Mouse (Mus musculus) splenic B cell, adult 2 months (primary cell): ENCODE measurements at regions not wholly inside any gene's neighbourhood (a gene's known extent, or its start where the extent isn't known, plus 50 kb on each side); places are given as distances from the start of the nearest gene placed in this dataset.

Experiments
- DNase-seq: peaks from one replicate; pipeline ENCODE4 v3.0.0-alpha.2; 2011; ENCODE audit warnings: low read depth, low spot score
- H3K27me3 ChIP-seq: 2 replicates; pipeline ENCODE4 v1.6.1; 2012; ENCODE audit warnings: mild to moderate bottlenecking, low read length, moderate library complexity, mixed read lengths; ENCODE audit not compliant: control insufficient read depth, poor library complexity, insufficient read depth, severe bottlenecking
- H3K36me3 ChIP-seq: 2 replicates; pipeline ENCODE4 v1.6.1; 2012; ENCODE audit warnings: mild to moderate bottlenecking, low read length, moderate library complexity, mixed read lengths; ENCODE audit not compliant: control insufficient read depth, poor library complexity, insufficient read depth, severe bottlenecking

DNA sequence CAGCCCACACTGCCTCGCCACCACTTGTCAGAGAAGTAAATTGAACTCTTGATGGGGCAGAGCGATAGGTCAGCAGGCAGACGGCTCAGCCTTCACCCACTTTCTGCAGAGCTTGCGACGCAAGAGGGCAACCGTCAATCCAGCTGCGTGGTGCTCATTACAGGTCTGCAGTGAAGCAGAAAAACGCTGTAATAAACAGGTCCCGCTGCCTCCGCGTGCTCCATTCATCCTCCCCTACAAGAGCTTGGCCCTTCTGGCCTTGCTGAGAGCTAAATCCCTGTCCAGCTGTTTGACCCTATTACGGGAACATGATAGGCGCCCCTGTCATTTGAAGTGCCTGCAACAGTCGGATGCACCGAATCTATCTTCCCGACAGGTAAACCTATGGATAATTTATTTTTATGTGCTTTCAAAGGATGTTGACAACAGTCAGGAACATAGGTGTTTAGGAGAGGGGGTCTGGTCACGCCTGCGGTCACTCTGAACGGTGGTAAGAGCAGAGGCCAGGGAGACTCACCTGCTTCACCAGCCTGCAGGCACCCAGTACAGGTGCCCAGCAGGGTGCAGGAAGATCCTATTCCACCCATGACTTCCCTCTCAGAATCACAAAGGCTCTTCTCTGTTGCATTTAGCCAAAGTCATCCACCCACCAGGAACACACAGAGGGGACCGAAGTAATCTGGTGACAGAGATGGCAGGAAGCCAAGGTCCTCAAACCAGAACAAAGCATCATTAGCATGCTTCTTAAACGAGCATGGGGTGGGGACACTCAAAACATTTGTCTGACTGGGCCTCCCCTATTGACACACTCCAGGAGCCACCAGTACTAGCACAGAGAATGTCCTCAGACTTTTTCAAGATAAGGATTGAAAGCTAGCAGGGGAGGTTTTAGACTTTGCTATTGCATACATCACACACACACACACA lies 464.1 kb upstream of the Mgmt start:
- no peaks in the 10 kb centered on the region for H3K27me3 ChIP-seq
- no peak for DNase-seq
- H3K36me3 ChIP-seq: no peaks in the 10 kb centered on the region

- Histone ChIP-seq H3K36me3 (no peaks in the 10 kb centered on the region), H3K27me3 (no peaks in the 10 kb centered on the region)
- DNase-seq: no peak
Measured at GRCm38 (mm10) chr7:136433699-136434098, 460.7 kb upstream of the Mgmt start.

GRCm38 (mm10) chr7:136434510-136434909 lies 459.9 kb upstream of the Mgmt start:
- Histone ChIP-seq H3K27me3 (no peaks in the 10 kb centered on the region), H3K36me3 (no peaks in the 10 kb centered on the region)
- no peak for DNase-seq

DNA sequence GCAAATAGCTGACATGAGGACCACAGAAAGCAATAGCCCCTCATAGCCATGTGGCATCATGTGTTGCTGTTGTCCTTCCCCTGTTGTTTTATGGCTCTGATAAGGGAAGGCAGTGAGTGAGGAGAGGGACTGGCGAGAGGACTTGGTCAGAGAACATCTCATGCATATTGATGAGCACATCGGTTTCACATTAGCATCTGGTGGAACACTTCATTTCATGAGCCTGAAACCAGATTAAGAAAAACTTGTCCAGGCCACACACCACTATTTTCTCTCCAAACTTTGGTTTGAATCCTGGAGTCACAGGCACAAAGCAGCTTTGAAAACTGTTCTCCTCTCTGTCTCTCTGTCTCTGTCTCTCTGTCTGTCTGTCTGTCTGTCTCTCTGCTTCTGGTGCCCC lies 451.0 kb upstream of the Mgmt start:
- Histone ChIP-seq H3K36me3 (no peaks in the 10 kb centered on the region), H3K27me3 (no peaks in the 10 kb centered on the region)
- no peak for DNase-seq

GRCm38 (mm10) chr7:136445091-136445490 lies 449.3 kb upstream of the Mgmt start:
- Histone ChIP-seq H3K36me3 (no peaks in the 10 kb centered on the region), H3K27me3 (no peaks in the 10 kb centered on the region)
- no peak for DNase-seq

DNA sequence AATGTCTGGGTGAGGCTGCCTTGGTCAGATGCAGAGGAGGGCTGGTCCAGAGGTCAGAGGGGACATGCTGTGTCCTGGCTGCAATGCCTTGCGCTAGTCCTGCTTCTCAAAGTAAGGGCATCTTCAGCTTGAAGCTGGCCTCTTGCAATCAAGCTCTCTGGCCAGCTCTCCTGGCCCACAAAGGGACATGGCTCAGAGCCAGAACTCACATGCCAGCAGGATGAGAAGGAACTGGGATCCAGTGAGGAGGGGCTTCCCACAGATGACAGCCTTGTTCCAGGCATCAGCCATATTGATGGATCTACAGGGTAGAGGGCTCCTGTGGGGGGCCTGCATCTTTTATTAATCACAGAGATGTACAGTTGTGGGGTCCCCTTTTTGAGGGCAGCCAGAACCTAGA lies 445.1 kb upstream of the Mgmt start:
- no peaks in the 10 kb centered on the region for H3K27me3 ChIP-seq
- no peak for DNase-seq
- no peaks in the 10 kb centered on the region for H3K36me3 ChIP-seq

DNA sequence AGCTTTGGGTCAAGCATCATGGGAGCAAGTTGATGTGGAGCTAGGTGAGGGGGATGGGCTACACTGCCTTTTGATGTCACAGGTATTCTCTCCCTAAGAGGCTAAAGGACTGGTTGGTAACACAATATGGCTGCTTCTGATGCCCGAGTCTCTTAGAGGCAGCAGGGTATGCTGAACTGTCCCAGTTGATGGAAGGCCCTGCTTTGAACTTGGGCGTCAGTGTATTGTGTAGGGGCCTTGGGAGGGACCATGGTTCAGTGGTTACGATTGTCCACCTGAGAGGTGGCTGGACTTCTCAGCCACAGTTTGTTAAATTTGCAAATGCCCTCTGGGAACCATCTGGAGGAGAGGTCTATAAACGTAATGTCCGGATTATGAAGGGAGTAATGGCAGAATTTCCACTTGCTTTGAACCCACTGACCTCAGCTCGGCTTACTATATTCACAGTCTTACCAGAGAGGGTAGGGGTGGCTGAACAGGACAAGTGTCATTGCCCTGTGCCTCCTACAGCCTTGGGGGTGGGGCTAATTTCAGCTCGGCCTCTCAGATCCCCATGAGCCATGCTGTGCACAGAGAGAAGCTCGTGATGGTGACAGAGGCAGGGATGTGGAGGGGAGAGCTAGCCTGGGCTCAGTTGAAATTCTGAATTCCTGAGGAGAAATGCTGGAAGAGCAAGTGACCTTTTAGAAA lies 442.6 kb upstream of the Mgmt start:
- Histone ChIP-seq H3K27me3 (no peaks in the 10 kb centered on the region), H3K36me3 (no peaks in the 10 kb centered on the region)
- no peak for DNase-seq

DNA sequence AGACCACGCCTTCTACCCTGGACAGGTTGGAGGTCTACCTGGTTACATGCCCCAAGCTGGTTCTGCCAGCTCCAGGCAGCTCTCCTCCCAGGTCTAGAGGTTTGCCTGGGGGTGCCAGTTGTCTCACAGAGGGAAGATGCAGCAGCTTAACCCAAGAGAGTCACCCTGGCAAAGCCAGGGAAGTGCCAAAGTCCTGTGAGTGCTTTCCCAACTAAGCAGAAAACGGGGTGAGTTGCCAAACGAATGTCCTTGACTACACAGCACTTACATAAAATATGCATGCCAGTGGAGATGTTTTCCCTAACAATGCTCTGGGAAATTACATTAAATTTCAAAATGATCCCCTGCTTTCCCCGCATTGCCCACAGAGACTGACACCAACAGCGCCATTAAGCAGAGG lies 441.9 kb upstream of the Mgmt start:
- Histone ChIP-seq H3K36me3 (no peaks in the 10 kb centered on the region), H3K27me3 (no peaks in the 10 kb centered on the region)
- DNase-seq: no peak

DNA sequence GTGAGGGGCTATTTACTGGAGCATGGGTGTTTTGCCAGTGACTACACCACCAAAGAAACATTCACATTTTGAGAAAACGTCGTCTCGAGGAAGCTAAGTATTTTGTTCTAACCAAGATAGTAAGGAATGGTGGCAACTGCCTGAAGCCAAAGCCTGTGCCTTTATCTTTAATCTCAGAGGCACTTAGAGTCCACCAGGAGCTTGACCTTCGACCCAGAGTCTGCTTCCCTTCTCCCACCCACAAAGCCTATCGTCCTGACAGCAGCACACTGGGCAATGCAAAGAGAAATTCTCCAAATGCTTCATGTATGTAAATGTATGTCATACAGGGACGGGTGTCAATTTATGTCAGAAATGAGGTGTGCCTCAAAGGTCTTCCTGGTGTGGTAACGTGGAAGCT lies 437.2 kb upstream of the Mgmt start:
- Histone ChIP-seq H3K36me3 (no peaks in the 10 kb centered on the region), H3K27me3 (no peaks in the 10 kb centered on the region)
- no peak for DNase-seq

- no peaks in the 10 kb centered on the region for H3K27me3 ChIP-seq
- H3K36me3 ChIP-seq: no peaks in the 10 kb centered on the region
- DNase-seq: no peak
Measured at GRCm38 (mm10) chr7:136457867-136458448, 436.5 kb upstream of the Mgmt start.

GRCm38 (mm10) chr7:136477135-136477534 lies 417.3 kb upstream of the Mgmt start:
- H3K36me3 ChIP-seq: no peaks in the 10 kb centered on the region
- DNase-seq: no peak
- H3K27me3 ChIP-seq: no peaks in the 10 kb centered on the region

- Histone ChIP-seq H3K27me3 (no peaks in the 10 kb centered on the region), H3K36me3 (no peaks in the 10 kb centered on the region)
- DNase-seq: no peak
Measured at GRCm38 (mm10) chr7:136480641-136481202, 413.7 kb upstream of the Mgmt start.

GRCm38 (mm10) chr7:136483237-136483636 lies 411.2 kb upstream of the Mgmt start:
- Histone ChIP-seq H3K27me3 (no peaks in the 10 kb centered on the region), H3K36me3 (no peaks in the 10 kb centered on the region)
- no peak for DNase-seq

DNA sequence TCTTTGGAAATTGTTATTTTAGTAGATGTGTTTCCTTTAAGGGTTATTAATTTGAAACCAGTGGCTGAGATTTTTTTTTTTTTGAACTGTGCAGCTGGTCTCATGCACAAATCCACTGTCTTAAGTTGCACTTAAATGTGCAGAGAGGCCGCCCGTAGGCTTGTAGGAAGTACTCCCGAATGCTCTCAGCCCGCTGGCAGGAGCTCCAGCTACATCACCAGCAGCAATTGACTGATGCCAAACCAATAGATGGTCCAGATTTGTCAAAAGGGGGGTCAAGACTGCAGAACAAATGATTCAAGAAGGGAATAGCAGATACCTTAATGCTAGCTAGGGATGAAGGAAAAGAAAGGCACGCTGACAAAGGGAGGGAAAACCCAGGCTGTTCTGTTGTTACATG lies 406.9 kb upstream of the Mgmt start:
- Histone ChIP-seq H3K27me3 (no peaks in the 10 kb centered on the region), H3K36me3 (no peaks in the 10 kb centered on the region)
- no peak for DNase-seq

DNA sequence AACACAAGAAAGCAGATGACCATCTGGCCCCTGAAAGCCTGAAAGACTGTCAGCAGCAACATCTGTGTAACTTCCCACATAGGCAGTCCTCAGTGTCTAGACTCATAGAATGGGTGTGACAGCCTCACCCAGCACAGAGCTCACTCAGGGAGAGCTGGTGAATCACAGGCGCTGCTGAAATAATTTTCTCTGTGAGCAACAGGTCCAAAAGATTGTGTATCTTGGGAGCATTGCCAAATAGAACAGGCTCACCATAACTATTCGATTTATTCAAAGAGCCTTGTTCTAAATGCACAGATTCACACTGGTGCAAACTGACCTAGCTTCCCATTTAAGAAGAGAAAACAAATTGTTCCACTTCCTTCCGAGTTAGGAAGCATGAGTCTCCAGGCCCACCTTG lies 399.6 kb upstream of the Mgmt start:
- Histone ChIP-seq H3K36me3 (no peaks in the 10 kb centered on the region), H3K27me3 (no peaks in the 10 kb centered on the region)
- DNase-seq: no peak
